Mouse (Mus musculus) cerebellum, postnatal 4 days (tissue): Measurements from ENCODE around the gene Eef1akmt2.

Experiments
- DNase-seq, 2 experiments: peaks; one replicate each; pipeline ENCODE4 v3.0.0; 2022; ENCODE audit warnings: low spot score in 2 of 2, mixed read lengths in 1 of 2

The Eef1akmt2 gene

GRCm38 (mm10) chr7:132873043-132873442 lies 20.6 kb upstream of the Eef1akmt2 start:
- no peak for DNase-seq

- DNase-seq: no peak
These were observed 13.8 kb upstream of the Eef1akmt2 start for GRCm38 (mm10) chr7:132866316-132866715.

- DNase-seq: peak; percentile 76 to 83
These were observed 6.8 kb upstream of the Eef1akmt2 start, which contains the start of gene Abraxas2 for GRCm38 (mm10) chr7:132859042-132859958. Gene Abraxas2, plus strand, starts transcription at chr7:132859225.

- DNase-seq: no peak
These were observed 5.7 kb upstream of the Eef1akmt2 start for GRCm38 (mm10) chr7:132858043-132858608.

- DNase-seq: no peak
These were observed 3.6 kb upstream of the Eef1akmt2 start for GRCm38 (mm10) chr7:132856083-132856482.

- DNase-seq: peak in 1 of 2 experiments; percentile 18
These were observed 1.5 kb upstream of the Eef1akmt2 start for GRCm38 (mm10) chr7:132853946-132854345.

- DNase-seq: no peak
These were observed 888 bp upstream of the Eef1akmt2 start for GRCm38 (mm10) chr7:132853361-132853760.

GRCm38 (mm10) chr7:132843152-132843551 lies 9.3 kb downstream of the Eef1akmt2 start:
- DNase-seq: no peak

- no peak for DNase-seq
These were observed 10.0 kb downstream of the Eef1akmt2 start for GRCm38 (mm10) chr7:132842455-132842854.

- DNase-seq: no peak
These were observed 11.2 kb downstream of the Eef1akmt2 start for GRCm38 (mm10) chr7:132841287-132841686.

GRCm38 (mm10) chr7:132830955-132831354 lies 21.5 kb downstream of the Eef1akmt2 start:
- DNase-seq: no peak

- no peak for DNase-seq
These were observed 28.0 kb downstream of the Eef1akmt2 start for GRCm38 (mm10) chr7:132824346-132825022.

GRCm38 (mm10) chr7:132823832-132824231 lies 28.6 kb downstream of the Eef1akmt2 start:
- no peak for DNase-seq

- no peak for DNase-seq
These were observed 31.8 kb downstream of the Eef1akmt2 start for GRCm38 (mm10) chr7:132820692-132821091.

- DNase-seq: no peak
These were observed 35.4 kb downstream of the Eef1akmt2 start for GRCm38 (mm10) chr7:132817056-132817455.

- no peak for DNase-seq
These were observed 35.9 kb downstream of the Eef1akmt2 start for GRCm38 (mm10) chr7:132816528-132816927.

- DNase-seq: no peak
These were observed 37.4 kb downstream of the Eef1akmt2 start for GRCm38 (mm10) chr7:132815081-132815480.

- no peak for DNase-seq
These were observed 38.4 kb downstream of the Eef1akmt2 start for GRCm38 (mm10) chr7:132814089-132814450.

GRCm38 (mm10) chr7:132813416-132814088 lies 38.9 kb downstream of the Eef1akmt2 start, which contains the start of gene Fam53b:
Gene Fam53b, minus strand, starts transcription at chr7:132813886.
- peak; percentile 54 to 72 for DNase-seq

- DNase-seq: peak in 1 of 2 experiments; percentile 52
These were observed 39.7 kb downstream of the Eef1akmt2 start for GRCm38 (mm10) chr7:132812619-132813415.
